Mouse (Mus musculus) cerebellum, adult 2 months (tissue): Measurements from ENCODE around the gene Evpl.

Experiments used
- CTCF ChIP-seq: fragments of 200-500 bp; IDR thresholded peaks from 2 replicates; pipeline ENCODE4 v1.5.1; 2011; ENCODE audit warnings: low read depth, mild to moderate bottlenecking, control low read depth, low read length, moderate library complexity, borderline replicate concordance; ENCODE audit not compliant: insufficient read depth
- POLR2A ChIP-seq: fragments of 200-500 bp; IDR thresholded peaks from 2 replicates; pipeline ENCODE4 v1.6.1; 2011; ENCODE audit warnings: low read length, control low read depth, borderline replicate concordance; ENCODE audit not compliant: insufficient read depth

- peak; percentile 59; the same call in 1 of the 2 replicates for TF ChIP-seq CTCF
- TF ChIP-seq POLR2A = no peak
Observed at GRCm38 (mm10) chr11:116219885-116220284, 18.0 kb downstream of the Evpl start.
